Mouse (Mus musculus) neural tube, embryonic 13.5 days (tissue): ENCODE results near the gene Med26. TPM values are rescaled to one million over a fixed set of nuclear protein-coding genes. Genes with fewer than 3 reads are reported as not detected.

ENCODE experiments used
- ATAC-seq: fragments of 200-750 bp; cut with Nextera tagmentation; 2 replicates; pipeline ENCODE4 v1.8.0; 2017; ENCODE audit warnings: low read depth, mild to moderate bottlenecking, moderate TSS enrichment, moderate library complexity
- H3K27ac ChIP-seq: fragments of 300-500 bp; sonication (generic); replicated peaks from 2 replicates; pipeline ENCODE4 v1.5.1; 2015; ENCODE audit warnings: moderate library complexity, mild to moderate bottlenecking, inconsistent platforms
- H3K27me3 ChIP-seq: fragments of 300-500 bp; sonication (generic); 2 replicates; pipeline ENCODE4 v1.6.1; 2015; ENCODE audit warnings: mild to moderate bottlenecking, inconsistent platforms
- H3K36me3 ChIP-seq: fragments of 300-500 bp; sonication (generic); 2 replicates; pipeline ENCODE4 v1.6.1; 2015; ENCODE audit warnings: mild to moderate bottlenecking, inconsistent platforms
- H3K4me1 ChIP-seq: fragments of 300-500 bp; sonication (generic); replicated peaks from 2 replicates; pipeline ENCODE4 v1.6.1; 2015; ENCODE audit warnings: inconsistent platforms
- H3K4me2 ChIP-seq: fragments of 300-500 bp; sonication (generic); 2 replicates; pipeline ENCODE4 v1.6.1; 2015; ENCODE audit warnings: inconsistent platforms, mild to moderate bottlenecking, moderate library complexity
- H3K4me3 ChIP-seq: fragments of 300-500 bp; sonication (generic); 2 replicates; pipeline ENCODE4 v1.5.1; 2015; ENCODE audit warnings: mild to moderate bottlenecking, inconsistent platforms
- H3K9ac ChIP-seq: fragments of 300-500 bp; sonication (generic); 2 replicates; pipeline ENCODE4 v1.6.1; 2015; ENCODE audit warnings: moderate library complexity, mild to moderate bottlenecking, inconsistent platforms
- H3K9me3 ChIP-seq: fragments of 300-500 bp; sonication (generic); 2 replicates; pipeline ENCODE4 v1.6.1; 2016; ENCODE audit warnings: inconsistent platforms
- WGBS: fragments of 180-500 bp; shearing (Covaris S2); methylation state at CpG from one replicate; pipeline ENCODE4 v1.1.7; 2015; 5-methylcytosine and 5-hydroxymethylcytosine counted together
- polyA plus RNA-seq: library from polyadenylated mRNA; unstranded; fragments of >200 nt; fragmentation: Nextera tagmentation; extraction: Ambion mirVana; gene quantifications from 2 replicates; pipeline ENCODE4 v1.2.1, GENCODE M21; 2015

Gene Med26
- 13.1 and 14.3 TPM in 2 replicates for polyA plus RNA-seq

DNA sequence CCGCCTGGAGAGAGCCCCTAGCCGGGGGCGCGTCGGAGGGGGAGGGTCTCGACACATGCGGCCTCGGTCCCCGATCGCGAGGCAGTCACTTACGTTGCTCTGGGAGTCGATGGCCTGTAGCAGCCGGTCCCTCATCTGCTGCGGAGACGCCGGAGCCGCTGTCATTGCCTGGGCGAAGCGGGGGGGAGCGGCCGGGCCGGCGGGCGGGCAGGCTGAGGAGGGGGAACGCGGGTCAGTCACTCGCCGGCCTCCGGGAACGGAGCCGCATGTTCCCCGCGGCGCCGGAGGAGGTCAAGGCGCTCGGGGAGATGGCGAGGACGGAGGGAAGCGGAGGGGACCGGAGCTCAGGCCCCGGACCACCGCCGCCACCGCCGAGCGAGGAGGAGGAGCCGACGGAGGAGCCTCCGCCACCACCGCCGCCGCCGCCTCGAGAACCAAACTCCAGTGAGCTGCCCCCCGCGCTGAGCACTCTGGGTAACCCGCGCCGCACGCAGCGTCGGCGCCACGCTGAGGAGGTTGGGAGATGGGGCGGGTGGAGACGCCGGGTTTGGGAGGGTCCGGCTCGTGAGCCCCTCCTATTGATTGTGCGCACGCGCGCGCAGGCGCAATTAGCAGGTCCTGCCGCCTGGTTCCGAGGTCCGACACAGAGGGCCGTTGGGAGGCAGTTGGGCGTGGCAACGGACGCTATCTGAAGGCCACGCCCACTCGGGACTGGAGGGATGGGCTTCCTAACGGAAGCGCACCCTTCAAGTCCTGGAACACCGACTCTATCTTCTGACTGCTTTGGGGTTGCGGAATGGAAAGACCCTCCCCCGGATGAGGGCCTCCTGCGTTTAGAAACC lies at the start of gene Med26:
Gene Med26 (minus strand): TSS at position 469 of the 842 bp plus-strand sequence.
- under 1% methylated on average over 78 of the region's 92 CpGs for WGBS
- H3K36me3 ChIP-seq = peaks cover 26% of the 10 kb centered on the region
- peak within 1 kb of the TSS; percentile 97 for H3K9ac ChIP-seq
- H3K27ac ChIP-seq = peak within 1 kb of the TSS; percentile 93
- H3K27me3 ChIP-seq = no peaks in the 10 kb centered on the region
- H3K4me1 ChIP-seq = peaks cover 48% of the 10 kb centered on the region
- ATAC-seq = peak; percentile 95
- no peaks in the 10 kb centered on the region for H3K9me3 ChIP-seq
- peak within 1 kb of the TSS; percentile 100 for H3K4me2 ChIP-seq
- H3K4me3 ChIP-seq = peak within 1 kb of the TSS; percentile 80

DNA sequence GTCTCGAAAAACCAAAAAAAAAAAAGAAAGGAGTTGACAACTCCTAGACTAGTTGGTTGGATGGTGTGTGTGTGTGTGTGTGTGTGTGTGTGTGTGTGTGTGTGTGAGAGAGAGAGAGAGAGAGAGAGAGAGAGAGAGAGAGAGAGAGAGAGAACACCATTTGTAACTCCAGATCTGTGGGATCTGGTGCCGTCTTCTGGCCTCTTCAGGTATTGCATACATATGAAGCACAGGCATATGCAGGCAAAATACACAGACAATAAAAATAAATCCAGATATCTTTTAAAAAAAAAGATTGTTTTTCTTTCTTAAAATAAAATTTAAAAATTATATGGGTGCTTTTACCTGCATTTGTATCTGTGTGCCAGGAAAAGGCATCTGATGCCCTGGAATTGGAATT lies 42.1 kb upstream of the Med26 start:
- Histone ChIP-seq H3K27me3 (no peaks in the 10 kb centered on the region), H3K36me3 (peaks cover 5% of the 10 kb centered on the region; the same call in 1 of the 2 replicates), H3K27ac (no peak overlapping the region), H3K9ac (no peak overlapping the region), H3K9me3 (no peaks in the 10 kb centered on the region), H3K4me1 (no peaks in the 10 kb centered on the region), H3K4me2 (no peak overlapping the region), H3K4me3 (no peak overlapping the region)
- 70% methylated on average over 2 of the region's 2 CpGs for WGBS
- ATAC-seq = no peak

DNA sequence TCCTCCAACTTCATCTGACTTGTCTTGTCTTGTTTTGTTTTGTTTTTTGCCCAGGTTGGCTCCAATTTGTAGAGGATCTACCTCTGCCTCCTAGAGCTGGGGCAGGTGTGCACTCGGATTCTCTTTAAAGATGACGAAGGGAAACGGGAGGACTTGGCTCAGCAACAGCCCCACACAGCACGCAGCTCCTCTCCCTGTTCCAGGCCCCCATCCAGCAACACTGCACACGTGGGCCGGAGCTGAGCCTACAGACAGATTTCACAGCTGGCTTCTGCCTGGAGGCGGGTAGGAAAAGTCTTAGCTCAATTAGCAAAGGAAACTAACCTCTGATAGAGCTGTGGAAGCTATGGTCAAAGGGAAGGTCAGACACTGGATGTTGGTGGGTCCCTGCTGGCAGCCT lies 41.2 kb upstream of the Med26 start:
- Histone ChIP-seq H3K4me2 (no peak overlapping the region), H3K36me3 (peaks cover 5% of the 10 kb centered on the region; the same call in 1 of the 2 replicates), H3K9me3 (no peaks in the 10 kb centered on the region), H3K9ac (no peak overlapping the region), H3K4me1 (no peaks in the 10 kb centered on the region), H3K27ac (no peak overlapping the region), H3K27me3 (no peaks in the 10 kb centered on the region), H3K4me3 (no peak overlapping the region)
- no peak for ATAC-seq
- WGBS = 87% methylated on average over 7 of the region's 7 CpGs

DNA sequence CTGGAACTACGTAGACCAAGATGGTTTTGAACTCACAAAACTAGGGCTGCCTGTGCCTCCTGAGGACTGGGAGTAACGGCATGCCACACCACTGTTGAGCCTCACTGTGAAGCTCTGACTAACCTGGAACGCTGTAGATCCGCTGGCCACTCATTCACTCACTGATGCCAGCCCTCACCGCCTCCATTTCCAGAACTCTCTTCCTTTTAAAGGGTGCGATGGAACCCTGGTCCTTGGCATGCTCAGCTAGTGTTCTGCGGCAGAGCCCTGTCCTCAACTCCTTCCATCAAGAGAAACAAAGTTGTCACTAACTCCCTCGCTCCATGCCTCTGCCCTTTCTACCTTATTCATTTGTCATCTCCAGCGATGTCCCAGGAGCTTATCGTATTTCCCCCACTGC lies 40.8 kb upstream of the Med26 start:
- no peak overlapping the region for H3K9ac ChIP-seq
- no peaks in the 10 kb centered on the region for H3K27me3 ChIP-seq
- H3K4me3 ChIP-seq = no peak overlapping the region
- peaks cover 5% of the 10 kb centered on the region; the same call in 1 of the 2 replicates for H3K36me3 ChIP-seq
- no peaks in the 10 kb centered on the region for H3K9me3 ChIP-seq
- WGBS = 89% methylated on average over 10 of the region's 10 CpGs
- H3K4me1 ChIP-seq = no peaks in the 10 kb centered on the region
- no peak for ATAC-seq
- no peak overlapping the region for H3K27ac ChIP-seq
- H3K4me2 ChIP-seq = no peak overlapping the region

DNA sequence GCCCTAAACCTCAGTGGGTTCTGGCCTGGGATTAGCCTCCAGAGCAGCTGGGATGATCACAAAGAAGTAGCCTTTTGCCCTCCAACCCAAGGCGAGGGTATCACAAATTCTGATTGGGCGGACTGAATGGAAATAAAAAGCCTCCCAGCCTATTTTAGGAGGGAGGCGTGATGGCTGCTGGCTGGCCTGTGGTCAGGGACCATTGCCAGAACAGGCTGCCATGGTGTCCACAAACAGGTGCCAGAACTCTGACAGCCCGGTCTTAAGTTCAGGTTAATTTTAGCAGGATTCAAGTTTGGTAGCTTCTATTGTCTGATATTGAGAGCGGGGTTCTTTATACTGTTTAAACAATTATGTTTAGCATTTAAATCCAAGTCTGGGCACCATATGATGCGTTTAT lies 39.7 kb upstream of the Med26 start:
- H3K4me3 ChIP-seq = no peak overlapping the region
- H3K27me3 ChIP-seq = no peaks in the 10 kb centered on the region
- H3K9ac ChIP-seq = no peak overlapping the region
- H3K27ac ChIP-seq = no peak overlapping the region
- peaks cover 5% of the 10 kb centered on the region; the same call in 1 of the 2 replicates for H3K36me3 ChIP-seq
- no peak overlapping the region for H3K4me2 ChIP-seq
- WGBS = 68% methylated on average over 6 of the region's 6 CpGs
- H3K9me3 ChIP-seq = no peaks in the 10 kb centered on the region
- H3K4me1 ChIP-seq = no peaks in the 10 kb centered on the region
- 0 out of 2 replicates have a peak, but pooled peaks have one; percentile 34 for ATAC-seq

DNA sequence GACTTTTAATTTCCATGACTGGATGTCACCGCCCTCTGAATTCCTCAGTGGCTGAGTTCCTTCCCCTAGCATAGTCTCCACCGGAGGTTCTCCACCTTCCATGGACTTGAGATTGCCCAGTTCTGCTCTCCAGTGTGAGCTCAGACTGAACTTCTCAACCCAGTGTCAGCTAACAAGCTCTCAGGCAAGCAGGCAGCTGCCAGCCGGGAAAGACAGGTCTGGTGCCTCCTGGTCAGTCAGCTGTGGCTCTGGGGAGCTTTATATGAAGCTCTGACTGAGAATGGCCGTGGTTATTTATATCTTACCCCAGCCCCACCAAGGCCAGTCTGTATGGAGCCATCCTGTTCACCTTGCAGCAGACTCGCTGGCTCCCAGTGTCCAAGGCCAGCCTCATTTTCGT lies 36.3 kb upstream of the Med26 start:
- no peaks in the 10 kb centered on the region for H3K4me1 ChIP-seq
- no peaks in the 10 kb centered on the region for H3K27me3 ChIP-seq
- H3K36me3 ChIP-seq = peaks cover 24% of the 10 kb centered on the region; the same call in 1 of the 2 replicates
- no peak overlapping the region for H3K4me3 ChIP-seq
- H3K4me2 ChIP-seq = no peak overlapping the region
- WGBS = 80% methylated on average over 6 of the region's 6 CpGs
- no peak for ATAC-seq
- no peak overlapping the region for H3K9ac ChIP-seq
- H3K9me3 ChIP-seq = no peaks in the 10 kb centered on the region
- H3K27ac ChIP-seq = no peak overlapping the region

DNA sequence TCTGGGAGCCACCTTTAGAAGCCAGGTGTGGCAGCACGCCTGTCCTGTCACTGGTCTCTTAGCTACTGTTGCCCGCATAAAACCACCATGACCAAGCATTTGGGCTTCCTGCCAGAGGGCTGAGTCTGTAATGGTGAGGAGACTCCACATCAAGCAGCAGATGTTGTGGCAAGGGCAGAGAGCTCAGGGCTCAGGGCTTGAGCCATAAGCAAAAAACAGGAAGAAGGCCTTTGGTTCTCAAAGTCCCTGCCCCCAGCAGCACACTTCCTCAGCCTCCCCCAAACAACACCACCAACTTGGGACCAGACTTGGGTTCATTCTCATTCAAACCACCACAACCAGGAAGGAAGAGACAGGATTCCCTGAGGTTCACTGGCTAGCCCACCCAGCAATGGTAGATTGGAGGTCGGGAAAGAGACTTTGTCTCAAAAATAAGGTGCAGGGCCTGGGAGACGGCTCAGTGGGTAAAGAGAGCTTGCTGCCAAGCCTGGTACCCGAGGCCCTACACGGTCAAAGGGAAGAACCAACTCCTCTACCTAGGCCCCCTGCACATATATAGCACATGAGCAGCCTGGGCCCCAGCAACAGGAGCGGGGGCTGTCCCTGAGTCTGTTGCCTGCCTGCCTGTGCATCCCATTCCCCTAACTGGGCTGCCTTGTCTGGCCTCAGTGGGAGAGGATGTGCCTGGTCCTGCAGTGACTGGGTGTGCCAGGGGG lies 35.1 kb upstream of the Med26 start:
- Histone ChIP-seq H3K9me3 (no peaks in the 10 kb centered on the region), H3K4me3 (no peak overlapping the region), H3K36me3 (peaks cover 24% of the 10 kb centered on the region; the same call in 1 of the 2 replicates), H3K9ac (no peak overlapping the region), H3K4me1 (no peaks in the 10 kb centered on the region), H3K4me2 (no peak overlapping the region), H3K27me3 (no peaks in the 10 kb centered on the region), H3K27ac (no peak overlapping the region)
- 74% methylated on average over 7 of the region's 7 CpGs for WGBS
- ATAC-seq = no peak

DNA sequence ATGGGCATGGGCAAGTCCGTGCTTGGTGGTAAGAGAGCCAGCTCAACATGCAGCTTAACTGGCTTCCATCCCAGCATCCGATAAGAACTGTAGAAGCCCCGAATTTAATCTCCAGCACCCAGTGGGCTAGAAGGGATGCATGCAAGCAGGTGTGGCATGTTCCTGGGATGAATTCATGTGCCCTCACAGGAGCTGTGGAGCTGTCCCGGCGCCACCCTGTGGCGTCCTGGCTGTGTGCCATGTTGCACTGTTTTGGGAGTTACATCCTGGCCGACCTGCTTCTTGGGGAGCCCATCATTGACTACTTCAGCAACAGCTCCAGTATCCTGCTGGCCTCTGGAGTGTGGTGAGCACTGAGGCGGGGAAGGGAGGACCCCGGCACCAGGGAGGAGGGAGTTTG lies 31.3 kb upstream of the Med26 start:
- Histone ChIP-seq H3K9ac (no peak overlapping the region), H3K9me3 (no peaks in the 10 kb centered on the region), H3K36me3 (0 out of 2 replicates have a peak, but pooled peaks cover 19% of the 10 kb centered on the region), H3K27me3 (no peaks in the 10 kb centered on the region), H3K4me2 (no peak overlapping the region), H3K27ac (no peak overlapping the region), H3K4me3 (no peak overlapping the region), H3K4me1 (no peaks in the 10 kb centered on the region)
- 72% methylated on average over 9 of the region's 9 CpGs for WGBS
- no peak for ATAC-seq

DNA sequence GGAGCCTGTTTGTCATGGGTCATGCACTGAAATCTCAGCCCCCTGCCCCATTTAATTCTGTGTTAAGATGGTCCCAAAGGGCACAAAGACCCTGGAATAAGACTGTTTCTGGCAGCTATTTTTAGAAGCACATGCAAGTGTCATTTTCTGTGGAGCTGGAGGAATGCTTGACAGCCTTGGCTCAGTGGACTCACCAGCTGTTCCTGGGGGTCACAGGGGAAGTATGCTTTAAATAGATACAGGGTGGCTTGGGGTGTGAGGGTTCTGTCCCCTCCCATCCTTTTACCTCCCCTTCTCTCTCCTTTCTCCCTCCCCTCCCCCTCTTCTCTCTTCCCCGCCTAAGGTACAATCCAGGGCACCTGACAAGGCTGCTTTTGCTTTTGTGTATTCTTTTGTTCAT lies 29.9 kb upstream of the Med26 start:
- peaks cover 13% of the 10 kb centered on the region for H3K4me1 ChIP-seq
- H3K4me2 ChIP-seq = no peak overlapping the region
- no peak overlapping the region for H3K9ac ChIP-seq
- H3K27ac ChIP-seq = no peak overlapping the region
- ATAC-seq = no peak
- H3K4me3 ChIP-seq = no peak overlapping the region
- 53% methylated on average over 1 of the region's 1 CpGs for WGBS
- no peaks in the 10 kb centered on the region for H3K27me3 ChIP-seq
- no peaks in the 10 kb centered on the region for H3K9me3 ChIP-seq
- H3K36me3 ChIP-seq = 0 out of 2 replicates have a peak, but pooled peaks cover 19% of the 10 kb centered on the region

DNA sequence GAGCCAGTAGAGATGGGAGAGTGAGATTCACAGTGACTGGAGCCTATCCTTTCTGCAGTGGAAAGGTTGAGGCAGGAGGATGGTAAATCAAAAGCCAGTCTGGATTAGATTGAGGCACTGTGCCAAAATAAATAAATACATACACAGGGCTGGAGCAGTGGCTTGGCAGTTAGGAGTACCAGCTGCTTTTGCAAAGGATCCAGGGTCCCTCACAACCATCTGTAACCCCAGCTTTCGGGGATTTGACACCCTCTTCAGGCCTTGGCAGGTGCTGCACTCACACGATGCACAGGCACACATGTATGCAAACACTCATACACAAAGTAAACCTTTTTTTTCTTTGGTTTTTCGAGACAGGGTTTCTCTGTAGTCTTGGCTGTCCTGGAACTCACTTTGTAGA lies 29.2 kb upstream of the Med26 start:
- Histone ChIP-seq H3K9ac (no peak overlapping the region), H3K9me3 (no peaks in the 10 kb centered on the region), H3K36me3 (0 out of 2 replicates have a peak, but pooled peaks cover 19% of the 10 kb centered on the region), H3K4me3 (no peak overlapping the region), H3K4me1 (peaks cover 20% of the 10 kb centered on the region), H3K27me3 (no peaks in the 10 kb centered on the region), H3K27ac (no peak overlapping the region), H3K4me2 (no peak overlapping the region)
- ATAC-seq = no peak
- 83% methylated on average over 3 of the region's 3 CpGs for WGBS

DNA sequence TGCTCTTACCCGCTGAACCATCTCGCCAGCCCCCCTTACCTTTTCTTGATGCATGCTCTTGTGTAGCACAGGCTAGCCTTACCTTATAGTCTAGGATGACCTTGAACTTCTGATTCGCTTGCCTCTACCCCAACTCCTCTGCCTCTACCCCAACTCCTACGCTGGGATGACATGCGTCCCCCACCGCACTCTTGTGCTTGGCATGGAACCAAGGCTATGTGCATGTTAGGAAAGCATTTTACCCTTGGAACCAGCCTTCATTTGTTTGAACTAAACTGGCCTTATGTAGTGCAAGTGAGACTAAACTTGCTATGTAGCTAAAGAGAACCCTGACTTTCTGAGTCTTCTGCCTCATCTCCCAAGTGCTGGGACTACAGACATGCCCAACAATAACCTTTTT lies 27.8 kb upstream of the Med26 start:
- no peak overlapping the region for H3K9ac ChIP-seq
- H3K4me3 ChIP-seq = no peak overlapping the region
- no peak for ATAC-seq
- no peak overlapping the region for H3K27ac ChIP-seq
- no peak overlapping the region for H3K4me2 ChIP-seq
- 0 out of 2 replicates have a peak, but pooled peaks cover 14% of the 10 kb centered on the region for H3K36me3 ChIP-seq
- no peaks in the 10 kb centered on the region for H3K9me3 ChIP-seq
- no peaks in the 10 kb centered on the region for H3K27me3 ChIP-seq
- 91% methylated on average over 6 of the region's 6 CpGs for WGBS
- H3K4me1 ChIP-seq = peaks cover 22% of the 10 kb centered on the region

DNA sequence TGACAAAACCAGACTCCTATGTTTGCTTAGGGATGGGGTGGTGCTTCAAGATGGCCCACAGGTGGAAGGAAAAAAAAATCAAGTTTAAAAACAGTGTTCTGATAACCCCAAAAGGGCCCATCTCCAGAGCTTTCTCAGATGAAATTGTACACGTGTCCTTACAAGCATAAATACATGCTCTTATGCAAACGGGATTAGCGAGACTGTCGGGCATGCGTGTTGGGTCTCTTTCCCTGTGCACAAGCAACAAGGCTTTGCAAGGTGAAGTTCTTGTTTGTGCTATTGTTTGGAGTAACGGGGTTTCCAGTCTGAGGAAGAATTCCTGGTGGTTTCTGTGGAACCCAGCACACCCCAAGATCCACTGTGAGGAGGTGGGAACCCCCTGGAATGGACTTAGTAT lies 25.4 kb upstream of the Med26 start:
- peak overlapping the region; percentile 82; the same call in 1 of the 2 replicates for H3K9ac ChIP-seq
- WGBS = 88% methylated on average over 6 of the region's 6 CpGs

More for the DNA sequence above, 25.4 kb upstream of the Med26 start:
- Histone ChIP-seq H3K4me3 (no peak overlapping the region), H3K4me2 (peak overlapping the region; percentile 97), H3K27ac (no peak overlapping the region), H3K9me3 (no peaks in the 10 kb centered on the region), H3K27me3 (no peaks in the 10 kb centered on the region), H3K4me1 (peaks cover 40% of the 10 kb centered on the region), H3K36me3 (peaks cover 10% of the 10 kb centered on the region)
- no peak for ATAC-seq
